Mouse (Mus musculus): ENCODE results near the gene Ksr1.

DNA sequence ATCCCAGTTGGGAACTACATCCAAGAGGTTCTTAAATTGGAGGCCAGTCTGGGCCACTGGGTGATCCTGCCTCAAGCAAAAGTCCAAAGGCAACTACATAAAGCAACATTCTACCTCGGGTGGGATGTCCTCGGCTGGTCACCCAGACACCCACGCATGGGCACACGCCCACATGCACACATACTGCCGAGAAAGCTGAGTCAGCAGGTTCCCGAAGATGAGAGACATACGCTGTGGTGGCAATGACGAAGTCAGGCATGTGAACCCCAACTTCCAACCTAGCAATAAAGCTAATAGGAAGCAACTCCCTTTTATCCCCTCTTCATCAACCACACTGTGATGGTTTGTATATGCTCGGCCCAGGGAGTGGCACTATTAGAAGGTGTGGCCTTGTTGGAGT, 94.7 kb downstream of the Ksr1 start:
- TF ChIP-seq POLR2A (IDR thresholded peaks at IDR 0.05; ENCODE audit: low read depth, low read length) (no peak), CTCF (IDR thresholded peaks at IDR 0.05; ENCODE audit: extremely low read depth, insufficient read depth, insufficient read length, insufficient replicate concordance) (no peak)
